Mouse (Mus musculus) kidney, postnatal 0 days (tissue): ENCODE measurements around the gene Zfp318. TPM values are rescaled to one million over a fixed set of nuclear protein-coding genes. Genes with fewer than 3 reads are reported as not detected.
A peak's percentile ranks its signal among the peaks of the same experiment; 100 is the strongest.

Experiments
- ATAC-seq: fragments of 200-750 bp; cut with Nextera tagmentation; replicated peaks from 2 replicates; pipeline ENCODE4 v1.8.0; 2017; ENCODE audit warnings: low read depth, moderate number of reproducible peaks, moderate TSS enrichment, moderate library complexity; ENCODE audit not compliant: low FRiP score
- DNase-seq: peaks from one replicate; pipeline ENCODE4 v3.0.0-alpha.2; 2016; ENCODE audit warnings: low spot score
- H3K27ac ChIP-seq: fragments of 300-500 bp; sonication (generic); 2 replicates; pipeline ENCODE4 v1.5.1; 2014; ENCODE audit warnings: mild to moderate bottlenecking
- H3K27me3 ChIP-seq: fragments of 300-500 bp; sonication (generic); 2 replicates; pipeline ENCODE4 v1.6.1; 2014; ENCODE audit warnings: low read length, mixed read lengths; ENCODE audit not compliant: insufficient read depth
- H3K36me3 ChIP-seq: fragments of 300-500 bp; sonication (generic); 2 replicates; pipeline ENCODE4 v1.6.1; 2014; ENCODE audit warnings: low read length, mixed read lengths; ENCODE audit not compliant: insufficient read depth
- H3K4me1 ChIP-seq: fragments of 300-500 bp; sonication (generic); replicated peaks from 2 replicates; pipeline ENCODE4 v1.6.1; 2014; ENCODE audit warnings: antibody characterized with exemption, low read length, mixed read lengths; ENCODE audit not compliant: insufficient read depth
- H3K4me2 ChIP-seq: fragments of 300-500 bp; sonication (generic); 2 replicates; pipeline ENCODE4 v1.6.1; 2014; ENCODE audit warnings: mild to moderate bottlenecking, low read length, moderate library complexity, mixed read lengths
- H3K4me3 ChIP-seq: fragments of 300-500 bp; sonication (generic); replicated peaks from 2 replicates; pipeline ENCODE4 v1.5.1; 2014; ENCODE audit warnings: low read depth, low read length
- H3K9ac ChIP-seq: fragments of 300-500 bp; sonication (generic); 2 replicates; pipeline ENCODE4 v1.6.1; 2014; ENCODE audit warnings: low read depth, low read length
- H3K9me3 ChIP-seq: fragments of 300-500 bp; sonication (generic); replicated peaks from 2 replicates; pipeline ENCODE4 v1.6.1; 2016; ENCODE audit warnings: low read length, inconsistent platforms, mixed read lengths
- CTCF ChIP-seq: IDR thresholded peaks from 2 replicates; pipeline ENCODE4 v1.5.1; 2016; ENCODE audit warnings: antibody characterized with exemption, low read depth, mild to moderate bottlenecking, moderate library complexity
- WGBS: fragments of 180-500 bp; shearing (Covaris S2); extraction: QIAGEN DNeasy Blood & Tissue Kit; methylation state at CpG from one replicate; pipeline ENCODE4 v1.1.7; 2014; 5-methylcytosine and 5-hydroxymethylcytosine counted together
- polyA plus RNA-seq: library from polyadenylated mRNA; unstranded; fragments of >200 nt; fragmentation: Nextera tagmentation; extraction: Ambion mirVana; gene quantifications from 2 replicates; pipeline ENCODE4 v1.2.1, GENCODE M21; 2015

The Zfp318 gene
- polyA plus RNA-seq, 1 experiment from 2014 or later: 6.3 TPM

GRCm38 (mm10) chr17:46419717-46420116, 36.2 kb downstream of the Zfp318 start:
- Histone ChIP-seq H3K4me2 (no peak overlapping the region), H3K4me3 (no peak overlapping the region), H3K4me1 (no peaks in the 10 kb centered on the region), H3K27ac (no peak overlapping the region), H3K9ac (no peak overlapping the region), H3K27me3 (no peaks in the 10 kb centered on the region), H3K36me3 (no peaks in the 10 kb centered on the region), H3K9me3 (no peaks in the 10 kb centered on the region)
- ATAC-seq (no peak), DNase-seq (no peak)
- TF ChIP-seq CTCF: 0 out of 2 replicates have a peak, but pooled peaks have one; percentile 11

DNA sequence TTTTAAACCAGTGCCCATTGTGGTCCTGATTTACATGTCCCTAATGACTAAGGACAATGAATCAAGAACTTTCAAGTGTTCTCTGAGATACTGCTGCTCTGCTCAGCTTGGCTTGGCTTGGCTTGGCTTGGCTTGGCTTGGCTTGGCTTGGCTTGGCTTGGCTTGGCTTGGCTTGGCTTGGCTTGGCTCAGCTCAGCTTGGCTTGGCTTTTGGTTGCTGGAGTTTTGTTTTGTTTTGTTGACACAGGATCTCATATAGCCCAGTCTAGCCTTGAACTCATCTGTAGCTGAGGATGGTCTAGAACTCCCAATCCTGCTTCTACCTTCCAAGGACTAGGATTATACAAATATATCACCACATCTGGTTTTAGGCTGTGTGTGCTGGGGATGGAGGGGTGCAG, 43.0 kb downstream of the Zfp318 start:
- no peak for ATAC-seq
- no peak for DNase-seq
- H3K9me3 ChIP-seq: no peaks in the 10 kb centered on the region
- H3K4me1 ChIP-seq: no peaks in the 10 kb centered on the region
- no peak overlapping the region for H3K4me2 ChIP-seq
- no peak overlapping the region for H3K27ac ChIP-seq
- H3K27me3 ChIP-seq: no peaks in the 10 kb centered on the region
- TF ChIP-seq CTCF: no peak
- H3K4me3 ChIP-seq: no peak overlapping the region
- H3K36me3 ChIP-seq: no peaks in the 10 kb centered on the region
- H3K9ac ChIP-seq: no peak overlapping the region

DNA sequence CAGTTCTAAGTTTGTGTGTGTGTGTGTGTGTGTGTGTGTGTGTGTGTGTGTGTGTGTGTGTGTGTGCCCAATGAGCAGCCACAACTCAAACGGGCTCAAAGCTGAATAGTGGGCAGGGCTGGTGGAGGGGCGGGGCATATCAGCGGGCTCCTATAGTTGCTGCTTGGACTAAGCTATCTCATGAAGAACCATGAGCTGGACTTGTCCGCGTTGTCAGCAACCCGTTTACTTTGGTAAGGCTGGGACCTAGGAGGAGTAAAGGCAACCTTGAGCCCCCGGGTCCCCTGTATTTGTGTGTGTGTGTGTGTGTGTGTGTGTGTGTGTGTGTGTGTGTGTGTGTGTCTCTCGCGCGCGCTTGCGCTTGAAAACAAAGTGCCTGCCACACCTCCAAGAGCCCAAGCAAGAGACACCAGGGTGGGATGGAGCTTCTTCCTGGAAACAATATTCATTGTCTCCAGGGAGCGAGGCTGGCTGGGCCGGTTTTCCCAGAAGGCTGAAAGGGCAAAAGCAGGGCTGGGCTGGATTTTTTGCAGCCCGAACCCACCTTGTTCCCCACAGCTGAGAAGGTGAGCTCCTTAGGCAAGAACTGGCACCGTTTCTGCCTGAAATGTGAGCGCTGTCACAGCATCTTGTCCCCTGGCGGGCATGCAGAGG, 45.4 kb downstream of the Zfp318 start, which contains the start of gene Crip3:
Crip3 (plus strand) TSS at position 166 of the 654 bp plus-strand sequence.
- peak; percentile 52 for DNase-seq
- H3K4me2 ChIP-seq: peak within 1 kb of the TSS; percentile 51
- no peaks in the 10 kb centered on the region for H3K36me3 ChIP-seq
- TF ChIP-seq CTCF: no peak
- H3K27me3 ChIP-seq: no peaks in the 10 kb centered on the region
- no peak within 1 kb of the TSS for H3K9ac ChIP-seq
- H3K9me3 ChIP-seq: no peaks in the 10 kb centered on the region
- H3K27ac ChIP-seq: no peak within 1 kb of the TSS
- WGBS: 15% methylated on average over 18 of the region's 18 CpGs
- H3K4me1 ChIP-seq: 0 out of 2 replicates have a peak, but pooled peaks cover 2% of the 10 kb centered on the region
- 0 out of 2 replicates have a peak within 1 kb of the TSS, but pooled peaks have one; percentile 5 for H3K4me3 ChIP-seq
- no peak; the same call in 1 of the 2 replicates for ATAC-seq

DNA sequence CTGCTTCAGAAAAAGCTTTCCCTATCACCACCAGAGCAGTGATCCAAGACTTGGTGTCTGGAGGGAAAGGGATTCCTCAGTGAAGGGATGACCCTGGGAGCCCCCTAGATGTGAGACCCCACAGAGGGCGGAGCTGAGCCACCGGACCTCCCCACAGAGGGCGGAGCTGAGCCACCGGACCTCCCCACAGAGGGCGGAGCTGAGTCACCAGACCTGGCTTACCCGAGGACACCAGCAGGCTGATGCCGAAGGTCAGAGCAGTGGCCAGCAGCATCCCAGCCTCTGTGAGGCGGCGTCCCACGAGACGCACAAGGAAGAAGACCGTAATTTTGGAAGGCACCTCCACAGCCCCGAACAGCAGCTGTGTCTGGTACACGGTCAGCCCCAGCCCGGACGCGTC, 50.1 kb downstream of the Zfp318 start:
- H3K4me3 ChIP-seq: 0 out of 2 replicates have a peak overlapping the region, but pooled peaks have one; percentile 9
- 3% methylated on average over 17 of the region's 17 CpGs for WGBS
- TF ChIP-seq CTCF: peak; percentile 28
- H3K27ac ChIP-seq: no peak overlapping the region
- H3K36me3 ChIP-seq: no peaks in the 10 kb centered on the region
- H3K4me1 ChIP-seq: 0 out of 2 replicates have a peak, but pooled peaks cover 4% of the 10 kb centered on the region
- DNase-seq (peak; percentile 50), ATAC-seq (peak; percentile 50; the same call in 1 of the 2 replicates)
- H3K4me2 ChIP-seq: peak overlapping the region; percentile 46
- no peak overlapping the region for H3K9ac ChIP-seq
- H3K9me3 ChIP-seq: no peaks in the 10 kb centered on the region
- no peaks in the 10 kb centered on the region for H3K27me3 ChIP-seq

- DNase-seq (peak; percentile 57), ATAC-seq (peak; percentile 42; the same call in 1 of the 2 replicates)
- TF ChIP-seq CTCF: peak; percentile 69
- H3K9me3 ChIP-seq: no peaks in the 10 kb centered on the region
- no peak overlapping the region for H3K4me3 ChIP-seq
- H3K4me2 ChIP-seq: no peak overlapping the region
- H3K36me3 ChIP-seq: no peaks in the 10 kb centered on the region
- 0 out of 2 replicates have a peak, but pooled peaks cover 4% of the 10 kb centered on the region for H3K4me1 ChIP-seq
- no peak overlapping the region for H3K27ac ChIP-seq
- 21% methylated on average over 23 of the region's 23 CpGs for WGBS
- H3K27me3 ChIP-seq: no peaks in the 10 kb centered on the region
- no peak overlapping the region for H3K9ac ChIP-seq
Observed at GRCm38 (mm10) chr17:46436672-46437366, 53.3 kb downstream of the Zfp318 start.

DNA sequence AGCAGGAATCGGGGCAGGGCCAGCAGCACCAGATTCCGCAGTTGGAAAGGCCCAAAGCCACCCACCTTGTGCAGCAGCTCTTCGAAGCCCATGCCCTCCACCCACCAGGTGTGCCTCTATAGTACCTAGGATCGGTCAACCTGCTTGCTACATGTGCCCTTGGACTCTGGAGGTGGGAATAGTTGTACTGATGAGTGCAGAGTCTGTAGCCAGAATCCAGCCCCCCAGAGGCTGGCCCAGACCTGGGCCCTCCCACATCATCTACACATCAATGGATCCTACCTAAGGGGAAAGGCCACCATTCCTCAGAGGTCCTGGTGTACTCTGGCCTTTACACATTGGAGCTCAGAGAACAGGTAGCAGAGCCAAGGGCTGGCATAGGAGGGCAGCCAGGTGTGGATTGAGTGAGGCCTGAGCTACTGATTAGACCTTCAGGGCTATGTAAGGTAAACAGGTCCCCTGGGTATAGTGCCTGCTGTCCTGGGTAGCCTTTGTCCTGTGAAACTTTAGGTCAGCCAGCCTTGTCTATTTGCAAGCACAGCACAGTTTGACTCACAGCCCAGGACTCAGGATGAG, 54.9 kb downstream of the Zfp318 start, which contains the start of gene Slc22a7:
Slc22a7 (minus strand) TSS at position 160 of the 576 bp plus-strand sequence.
- H3K4me1 ChIP-seq: 0 out of 2 replicates have a peak, but pooled peaks cover 4% of the 10 kb centered on the region
- peaks cover 4% of the 10 kb centered on the region; the same call in 1 of the 2 replicates for H3K27me3 ChIP-seq
- no peak for TF ChIP-seq CTCF

More for the DNA sequence above, 54.9 kb downstream of the Zfp318 start, which contains the start of gene Slc22a7:
- Histone ChIP-seq H3K4me2 (no peak within 1 kb of the TSS), H3K36me3 (no peaks in the 10 kb centered on the region), H3K4me3 (no peak within 1 kb of the TSS), H3K9ac (no peak within 1 kb of the TSS), H3K9me3 (no peaks in the 10 kb centered on the region), H3K27ac (no peak within 1 kb of the TSS)
- DNase-seq (no peak), ATAC-seq (peak; percentile 79)
- WGBS: 81% methylated on average over 4 of the region's 4 CpGs
